Mouse (Mus musculus): ENCODE measurements around the gene Kng2. TPM values are rescaled to one million over a fixed set of nuclear protein-coding genes. Genes with fewer than 3 reads are reported as not detected.

Gene Kng2
- total and polyA plus RNA-seq, 2 experiments from 2014 or later = 0.15 TPM; not detected in 1

- no peak overlapping the region for H3K9ac ChIP-seq (replicated peaks; ENCODE audit: low read depth, low read length)
- H3K27ac ChIP-seq (ENCODE audit: low read depth) = no peak overlapping the region
- H3K4me1 ChIP-seq (ENCODE audit: control insufficient read depth, insufficient read depth) = no peaks in the 10 kb centered on the region
- TF ChIP-seq EP300 (IDR thresholded peaks at IDR 0.05; ENCODE audit: low read depth) (no peak), CTCF (IDR thresholded peaks at IDR 0.05; ENCODE audit: low read depth) (no peak)
- no peaks in the 10 kb centered on the region for H3K9me3 ChIP-seq (replicated peaks; ENCODE audit: control insufficient read depth, low read length)
- H3K4me2 ChIP-seq (ENCODE audit: low read depth, low read length) = no peak overlapping the region
- ATAC-seq (ENCODE audit: insufficient read depth, low read depth) (no peak), DNase-seq (ENCODE audit: low spot score) (no peak)
- H3K27me3 ChIP-seq (ENCODE audit: control insufficient read depth, insufficient read depth, low read length) = no peaks in the 10 kb centered on the region
- H3K4me3 ChIP-seq (ENCODE audit: low read depth, low read length) = no peak overlapping the region
- no peaks in the 10 kb centered on the region for H3K36me3 ChIP-seq (replicated peaks; ENCODE audit: control insufficient read depth, insufficient read depth, low read length)
- WGBS = 54% methylated on average over 1 of the region's 1 CpGs
These were observed 61.8 kb downstream of the Kng2 start for GRCm38 (mm10) chr16:22967383-22968030.

- H3K36me3 ChIP-seq (replicated peaks; ENCODE audit: control insufficient read depth, insufficient read depth, low read length) = no peaks in the 10 kb centered on the region
- DNase-seq (ENCODE audit: low spot score) = no peak
- H3K4me2 ChIP-seq (ENCODE audit: low read depth, low read length) = no peak overlapping the region
- no peak for ATAC-seq (ENCODE audit: insufficient read depth, low read depth)
- H3K9me3 ChIP-seq (replicated peaks; ENCODE audit: control insufficient read depth, low read length) = no peaks in the 10 kb centered on the region
- H3K27ac ChIP-seq (ENCODE audit: low read depth) = no peak overlapping the region
- no peaks in the 10 kb centered on the region for H3K4me1 ChIP-seq (ENCODE audit: control insufficient read depth, insufficient read depth)
- no peak overlapping the region for H3K9ac ChIP-seq (replicated peaks; ENCODE audit: low read depth, low read length)
- TF ChIP-seq EP300 (IDR thresholded peaks at IDR 0.05; ENCODE audit: low read depth) (no peak), CTCF (IDR thresholded peaks at IDR 0.05; ENCODE audit: low read depth) (no peak)
- no peaks in the 10 kb centered on the region for H3K27me3 ChIP-seq (ENCODE audit: control insufficient read depth, insufficient read depth, low read length)
- no peak overlapping the region for H3K4me3 ChIP-seq (ENCODE audit: low read depth, low read length)
These were observed 66.0 kb downstream of the Kng2 start for GRCm38 (mm10) chr16:22963293-22963692.

- Histone ChIP-seq H3K4me1 (ENCODE audit: control insufficient read depth, insufficient read depth) (no peaks in the 10 kb centered on the region), H3K27ac (ENCODE audit: low read depth) (no peak overlapping the region), H3K36me3 (replicated peaks; ENCODE audit: control insufficient read depth, insufficient read depth, low read length) (no peaks in the 10 kb centered on the region), H3K4me2 (ENCODE audit: low read depth, low read length) (no peak overlapping the region), H3K4me3 (ENCODE audit: low read depth, low read length) (no peak overlapping the region), H3K9me3 (replicated peaks; ENCODE audit: control insufficient read depth, low read length) (no peaks in the 10 kb centered on the region), H3K27me3 (ENCODE audit: control insufficient read depth, insufficient read depth, low read length) (no peaks in the 10 kb centered on the region), H3K9ac (replicated peaks; ENCODE audit: low read depth, low read length) (no peak overlapping the region)
- TF ChIP-seq CTCF (IDR thresholded peaks at IDR 0.05; ENCODE audit: low read depth) (no peak), EP300 (IDR thresholded peaks at IDR 0.05; ENCODE audit: low read depth) (no peak)
- DNase-seq (ENCODE audit: low spot score) = no peak
- WGBS = 64% methylated on average over 5 of the region's 5 CpGs
- no peak for ATAC-seq (ENCODE audit: insufficient read depth, low read depth)
These were observed 67.0 kb downstream of the Kng2 start for GRCm38 (mm10) chr16:22962256-22962655.

- Histone ChIP-seq H3K4me2 (ENCODE audit: low read depth, low read length) (no peak overlapping the region), H3K4me3 (ENCODE audit: low read depth, low read length) (no peak overlapping the region), H3K9ac (replicated peaks; ENCODE audit: low read depth, low read length) (no peak overlapping the region), H3K4me1 (ENCODE audit: control insufficient read depth, insufficient read depth) (no peaks in the 10 kb centered on the region), H3K36me3 (replicated peaks; ENCODE audit: control insufficient read depth, insufficient read depth, low read length) (no peaks in the 10 kb centered on the region), H3K27me3 (ENCODE audit: control insufficient read depth, insufficient read depth, low read length) (no peaks in the 10 kb centered on the region), H3K27ac (ENCODE audit: low read depth) (no peak overlapping the region), H3K9me3 (replicated peaks; ENCODE audit: control insufficient read depth, low read length) (no peaks in the 10 kb centered on the region)
- WGBS = 91% methylated on average over 8 of the region's 8 CpGs
- no peak for DNase-seq (ENCODE audit: low spot score)
- TF ChIP-seq EP300 (IDR thresholded peaks at IDR 0.05; ENCODE audit: low read depth) (no peak), CTCF (IDR thresholded peaks at IDR 0.05; ENCODE audit: low read depth) (no peak)
- ATAC-seq (ENCODE audit: insufficient read depth, low read depth) = no peak
These were observed 68.2 kb downstream of the Kng2 start for GRCm38 (mm10) chr16:22961073-22961472.

GRCm38 (mm10) chr16:22956085-22956439, 73.2 kb downstream of the Kng2 start:
- Histone ChIP-seq H3K27me3 (ENCODE audit: control insufficient read depth, insufficient read depth, low read length) (no peaks in the 10 kb centered on the region), H3K27ac (ENCODE audit: low read depth) (no peak overlapping the region), H3K4me2 (ENCODE audit: low read depth, low read length) (no peak overlapping the region), H3K4me1 (ENCODE audit: control insufficient read depth, insufficient read depth) (no peaks in the 10 kb centered on the region), H3K9ac (replicated peaks; ENCODE audit: low read depth, low read length) (no peak overlapping the region), H3K36me3 (replicated peaks; ENCODE audit: control insufficient read depth, insufficient read depth, low read length) (no peaks in the 10 kb centered on the region), H3K4me3 (ENCODE audit: low read depth, low read length) (no peak overlapping the region), H3K9me3 (replicated peaks; ENCODE audit: control insufficient read depth, low read length) (no peaks in the 10 kb centered on the region)
- WGBS = 84% methylated on average over 11 of the region's 11 CpGs
- ATAC-seq (ENCODE audit: insufficient read depth, low read depth) = no peak
- TF ChIP-seq CTCF (IDR thresholded peaks at IDR 0.05; ENCODE audit: low read depth) (no peak), EP300 (IDR thresholded peaks at IDR 0.05; ENCODE audit: low read depth) (no peak)
- no peak for DNase-seq (ENCODE audit: low spot score)

Measured in heart, postnatal 0 days (tissue).